Mouse (Mus musculus) neural tube, embryonic 14.5 days (tissue): ENCODE data around the gene Mid2. TPM values are rescaled to one million over a fixed set of nuclear protein-coding genes. Genes with fewer than 3 reads are reported as not detected.

ENCODE experiments used
- ATAC-seq: fragments of 200-750 bp; cut with Nextera tagmentation; 2 replicates; pipeline ENCODE4 v1.8.0; 2017; ENCODE audit warnings: low read depth, mild to moderate bottlenecking, moderate TSS enrichment, moderate library complexity
- H3K27ac ChIP-seq: fragments of 300-500 bp; sonication (generic); 2 replicates; pipeline ENCODE4 v1.5.1; 2014; ENCODE audit warnings: low read depth, mild to moderate bottlenecking, control low read depth, low read length, moderate library complexity, mixed read lengths
- H3K27me3 ChIP-seq: fragments of 300-500 bp; sonication (generic); 2 replicates; pipeline ENCODE4 v1.6.1; 2014; ENCODE audit warnings: low read length; ENCODE audit not compliant: control insufficient read depth, insufficient read depth
- H3K36me3 ChIP-seq: fragments of 300-500 bp; sonication (generic); 2 replicates; pipeline ENCODE4 v1.6.1; 2014; ENCODE audit warnings: low read length, mixed read lengths; ENCODE audit not compliant: control insufficient read depth, insufficient read depth
- H3K4me1 ChIP-seq: fragments of 300-500 bp; sonication (generic); 2 replicates; pipeline ENCODE4 v1.6.1; 2014; ENCODE audit warnings: low read length; ENCODE audit not compliant: control insufficient read depth, insufficient read depth
- H3K4me2 ChIP-seq: fragments of 300-500 bp; sonication (generic); 2 replicates; pipeline ENCODE4 v1.6.1; 2014; ENCODE audit warnings: mild to moderate bottlenecking, low read depth, low read length, control low read depth
- H3K4me3 ChIP-seq: fragments of 300-500 bp; sonication (generic); 2 replicates; pipeline ENCODE4 v1.5.1; 2014; ENCODE audit warnings: low read depth, low read length, control low read depth, mixed read lengths
- H3K9ac ChIP-seq: fragments of 300-500 bp; sonication (generic); replicated peaks from 2 replicates; pipeline ENCODE4 v1.6.1; 2014; ENCODE audit warnings: low read depth, mild to moderate bottlenecking, control low read depth, low read length, mixed read lengths
- H3K9me3 ChIP-seq: fragments of 300-500 bp; sonication (generic); 2 replicates; pipeline ENCODE4 v1.6.1; 2016; ENCODE audit warnings: low read length; ENCODE audit not compliant: control insufficient read depth
- WGBS: fragments of 180-500 bp; shearing (Covaris S2); extraction: QIAGEN DNeasy Blood & Tissue Kit; methylation state at CpG from one replicate; pipeline ENCODE4 v1.1.7; 2014; 5-methylcytosine and 5-hydroxymethylcytosine counted together
- polyA plus RNA-seq: library from polyadenylated mRNA; unstranded; fragments of >200 nt; fragmentation: Nextera tagmentation; extraction: Ambion mirVana; gene quantifications from 2 replicates; pipeline ENCODE4 v1.2.1, GENCODE M21; 2014

The Mid2 gene
- polyA plus RNA-seq = 10.4 and 10.8 TPM in 2 replicates

DNA sequence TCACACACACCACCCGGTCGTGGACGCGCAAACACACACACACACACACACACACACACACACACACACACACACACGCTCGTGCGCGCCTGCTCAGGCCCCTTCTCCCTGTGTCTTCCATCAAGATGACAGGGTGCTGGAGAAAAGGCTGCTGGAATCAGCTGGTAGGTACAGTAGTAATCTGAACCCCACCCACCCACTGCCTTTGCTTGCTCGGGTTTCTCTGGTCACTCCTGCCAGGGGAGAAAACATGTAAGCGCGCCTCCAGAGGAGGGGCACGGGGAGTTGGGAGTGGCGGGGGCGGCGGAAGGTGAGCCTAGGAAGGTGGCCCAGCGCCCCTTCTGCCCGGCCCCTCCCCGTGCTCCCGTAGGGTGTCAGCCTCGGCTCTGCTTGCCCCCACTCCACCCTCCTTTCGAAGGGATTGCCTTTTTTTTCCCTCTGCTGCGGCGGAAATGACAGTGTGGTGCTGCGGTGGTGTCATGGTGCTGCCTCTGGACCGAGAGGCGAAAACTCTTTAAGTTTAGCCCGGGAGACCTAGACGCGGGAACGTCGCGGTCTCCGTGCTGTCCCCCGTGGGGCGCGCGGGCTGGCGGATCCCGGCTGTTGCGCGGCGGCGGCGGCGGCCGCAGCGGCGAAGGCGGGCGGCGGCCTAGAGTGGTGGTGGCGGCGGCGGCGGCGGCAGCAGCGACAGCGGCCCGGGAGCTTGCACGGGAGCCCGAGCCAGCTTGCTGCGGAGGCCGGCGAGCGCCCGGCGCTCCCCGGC, at the start of gene Mid2:
Gene Mid2, plus strand, starts transcription at position 121 of the 763 bp plus-strand sequence.
- Histone ChIP-seq H3K9me3 (no peaks in the 10 kb centered on the region), H3K27me3 (peaks cover 9% of the 10 kb centered on the region), H3K27ac (peak within 1 kb of the TSS; percentile 77; the same call in 1 of the 2 replicates), H3K4me2 (peak within 1 kb of the TSS; percentile 60), H3K4me3 (peak within 1 kb of the TSS; percentile 52), H3K9ac (peak within 1 kb of the TSS; percentile 60), H3K36me3 (no peaks in the 10 kb centered on the region), H3K4me1 (no peaks in the 10 kb centered on the region)
- ATAC-seq = peak; percentile 72
- 13% methylated on average over 50 of the region's 68 CpGs for WGBS

DNA sequence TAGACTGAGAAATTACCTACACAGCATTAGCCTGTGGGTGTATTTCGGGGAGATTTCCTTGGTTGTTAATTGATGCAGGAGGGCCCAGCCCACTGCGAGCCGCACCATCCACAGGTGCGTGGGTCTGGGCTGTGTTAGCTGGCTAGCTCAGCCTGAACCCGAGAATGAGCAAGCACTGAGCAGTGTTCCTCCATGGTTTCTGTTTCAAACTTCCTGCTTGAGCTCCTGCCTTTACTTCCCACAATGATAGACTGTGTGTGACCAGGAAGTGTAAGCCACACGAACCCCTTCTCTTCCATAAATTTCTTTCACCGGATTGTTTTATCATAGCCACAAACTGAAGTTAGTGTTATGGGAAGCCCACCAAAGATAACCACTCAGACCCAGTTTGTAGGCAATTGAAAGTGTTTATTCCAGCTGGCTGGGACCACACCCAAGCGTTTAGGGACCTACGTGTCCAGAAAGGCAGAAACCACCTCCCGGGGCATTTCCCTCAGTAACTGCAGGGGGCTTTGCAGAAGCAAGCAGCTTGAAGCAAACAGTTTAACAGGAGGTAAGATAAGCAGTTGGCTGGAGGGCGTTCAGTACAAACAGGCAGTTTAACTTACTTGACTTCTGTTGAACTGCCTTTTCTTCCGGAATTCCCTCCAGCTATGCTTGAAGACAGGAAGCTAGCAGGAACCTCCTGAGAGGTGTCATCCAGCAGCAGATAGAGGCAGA, 39.4 kb upstream of the Mid2 start:
- Histone ChIP-seq H3K9ac (no peak overlapping the region), H3K36me3 (no peaks in the 10 kb centered on the region), H3K27me3 (no peaks in the 10 kb centered on the region), H3K4me2 (no peak overlapping the region), H3K4me3 (no peak overlapping the region), H3K9me3 (no peaks in the 10 kb centered on the region), H3K27ac (no peak overlapping the region), H3K4me1 (no peaks in the 10 kb centered on the region)
- 71% methylated on average over 12 of the region's 12 CpGs for WGBS
- no peak for ATAC-seq

DNA sequence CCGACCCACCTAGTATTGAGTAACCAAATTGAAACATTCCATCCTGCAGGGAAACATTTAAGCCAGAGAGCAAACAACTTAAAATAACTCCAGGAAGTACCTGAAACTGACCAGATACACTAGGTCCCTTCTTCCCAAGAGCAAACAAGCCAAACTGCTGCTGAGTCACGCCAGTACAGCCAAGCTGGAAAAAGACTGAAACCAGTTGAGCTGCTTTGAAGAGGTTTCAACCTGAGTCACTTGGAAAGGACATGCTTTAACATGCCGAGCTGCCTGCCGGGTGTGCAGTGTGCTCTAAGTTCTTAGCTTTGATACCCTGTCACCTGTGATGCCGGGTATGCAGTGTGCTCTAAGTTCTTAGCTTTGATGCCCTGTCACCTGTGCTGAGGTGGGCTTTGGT, 26.4 kb upstream of the Mid2 start:
- no peak overlapping the region for H3K4me2 ChIP-seq
- no peak for ATAC-seq
- no peaks in the 10 kb centered on the region for H3K4me1 ChIP-seq
- no peak overlapping the region for H3K27ac ChIP-seq
- H3K9me3 ChIP-seq = no peaks in the 10 kb centered on the region
- whole genome bisulfite sequencing = 83% methylated on average over 5 of the region's 5 CpGs
- no peak overlapping the region for H3K4me3 ChIP-seq
- H3K27me3 ChIP-seq = no peaks in the 10 kb centered on the region
- H3K9ac ChIP-seq = no peak overlapping the region
- no peaks in the 10 kb centered on the region for H3K36me3 ChIP-seq

DNA sequence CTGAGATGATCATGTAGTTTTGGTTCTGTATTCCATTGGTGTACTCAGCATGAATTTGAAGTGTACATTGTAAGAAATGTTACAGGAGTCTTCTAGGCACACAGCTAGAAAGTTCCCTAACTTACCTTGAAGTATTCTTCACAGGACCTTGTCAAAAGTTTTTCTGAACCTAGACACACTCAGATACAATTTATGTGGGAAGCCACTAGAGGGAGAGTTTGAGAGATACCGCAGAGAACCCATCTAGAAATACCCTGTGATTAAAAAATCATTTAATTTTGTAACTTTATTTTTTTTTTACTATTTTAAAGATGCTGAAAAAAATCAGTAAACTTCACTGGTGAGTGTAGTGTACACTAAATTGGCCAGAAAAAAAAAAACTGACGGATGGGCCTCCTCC, 24.8 kb upstream of the Mid2 start:
- H3K4me1 ChIP-seq = no peaks in the 10 kb centered on the region
- H3K4me2 ChIP-seq = no peak overlapping the region
- H3K4me3 ChIP-seq = no peak overlapping the region
- no peak for ATAC-seq
- H3K9me3 ChIP-seq = no peaks in the 10 kb centered on the region
- no peaks in the 10 kb centered on the region for H3K27me3 ChIP-seq
- H3K36me3 ChIP-seq = no peaks in the 10 kb centered on the region
- 73% methylated on average over 2 of the region's 2 CpGs for WGBS
- H3K9ac ChIP-seq = no peak overlapping the region
- H3K27ac ChIP-seq = no peak overlapping the region

DNA sequence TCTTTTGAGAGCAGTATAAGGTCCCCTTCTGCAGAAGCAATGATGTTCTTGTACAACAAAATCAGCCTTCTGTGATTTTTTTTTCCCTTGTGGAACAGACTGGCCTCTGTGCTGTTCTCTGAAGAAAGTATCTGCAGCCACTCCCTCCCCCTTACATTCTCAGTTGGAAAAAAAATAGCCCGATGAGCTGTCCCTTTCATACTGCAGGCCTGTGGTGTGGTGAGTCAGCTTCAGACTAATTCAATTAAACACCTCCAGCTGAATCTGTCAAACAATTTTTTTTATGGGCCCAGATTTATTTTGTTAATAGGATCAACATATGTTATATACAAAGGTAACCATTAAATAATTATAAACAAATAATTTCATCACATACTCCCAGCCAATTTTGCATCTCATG, 3.7 kb upstream of the Mid2 start:
- peaks cover 8% of the 10 kb centered on the region; the same call in 1 of the 2 replicates for H3K27me3 ChIP-seq
- no peaks in the 10 kb centered on the region for H3K9me3 ChIP-seq
- no peak overlapping the region for H3K9ac ChIP-seq
- H3K4me3 ChIP-seq = no peak overlapping the region
- H3K4me2 ChIP-seq = no peak overlapping the region
- no peak overlapping the region for H3K27ac ChIP-seq
- 50% methylated on average over 1 of the region's 1 CpGs for WGBS
- no peaks in the 10 kb centered on the region for H3K4me1 ChIP-seq
- ATAC-seq = no peak
- no peaks in the 10 kb centered on the region for H3K36me3 ChIP-seq

DNA sequence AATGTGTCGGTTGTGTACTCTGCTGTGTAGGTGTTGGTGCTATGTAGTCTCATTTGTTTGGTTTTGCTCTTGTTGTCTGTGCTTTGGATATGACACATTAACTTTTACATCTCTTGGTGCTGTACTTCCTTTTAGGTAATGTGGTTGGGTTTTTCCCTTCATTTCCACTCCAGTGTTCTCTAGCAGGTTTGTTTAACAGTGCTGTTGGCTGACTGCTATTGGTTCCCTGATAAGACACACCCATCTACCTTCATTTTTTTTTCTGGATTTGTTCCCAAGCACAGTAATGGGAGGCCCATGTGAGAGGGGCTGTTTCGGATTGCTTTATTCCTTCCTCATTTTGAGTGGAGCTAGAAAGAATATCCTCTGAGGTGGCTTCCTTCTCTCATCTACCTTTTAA, 883 bp upstream of the Mid2 start:
- H3K36me3 ChIP-seq = no peaks in the 10 kb centered on the region
- no peak overlapping the region for H3K9ac ChIP-seq
- H3K27me3 ChIP-seq = peaks cover 8% of the 10 kb centered on the region
- no peak for ATAC-seq
- H3K27ac ChIP-seq = no peak overlapping the region
- WGBS = 84% methylated on average over 2 of the region's 2 CpGs
- no peak overlapping the region for H3K4me2 ChIP-seq
- H3K9me3 ChIP-seq = no peaks in the 10 kb centered on the region
- H3K4me3 ChIP-seq = no peak overlapping the region
- no peaks in the 10 kb centered on the region for H3K4me1 ChIP-seq

DNA sequence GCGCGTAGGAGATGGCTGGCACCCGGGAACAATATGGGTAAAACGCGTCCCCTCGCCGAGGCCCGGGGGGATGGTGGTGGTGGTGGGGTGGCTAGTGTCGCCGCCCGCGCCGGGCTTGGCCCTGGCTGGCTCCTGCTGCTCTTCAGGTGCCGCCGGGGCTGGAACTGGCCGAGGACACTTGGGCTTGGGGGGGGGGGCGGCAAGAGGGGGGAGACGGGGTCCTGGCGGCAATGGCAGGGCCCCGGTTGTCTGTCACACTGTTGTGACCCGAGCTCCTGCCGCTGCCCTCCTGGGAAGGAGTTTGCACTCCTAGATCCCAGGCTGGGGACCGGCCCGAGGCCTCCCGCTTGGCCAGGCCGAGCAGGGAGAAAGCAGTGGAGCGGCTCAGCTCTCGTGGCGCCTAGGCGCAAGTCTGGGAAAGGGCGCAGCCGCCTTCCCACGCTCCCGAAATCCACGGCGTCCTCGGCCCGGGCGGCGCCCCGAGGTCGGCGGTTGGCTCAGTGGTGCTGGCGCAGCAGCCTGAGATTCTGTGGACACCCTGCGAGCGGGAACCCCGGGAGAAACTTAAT, 927 bp downstream of the Mid2 start:
- H3K9ac ChIP-seq = peak overlapping the region; percentile 60
- peak overlapping the region; percentile 77; the same call in 1 of the 2 replicates for H3K27ac ChIP-seq
- ATAC-seq = peak; percentile 71
- WGBS = 23% methylated on average over 35 of the region's 47 CpGs
- no peaks in the 10 kb centered on the region for H3K9me3 ChIP-seq
- peak overlapping the region; percentile 52 for H3K4me3 ChIP-seq
- no peaks in the 10 kb centered on the region for H3K36me3 ChIP-seq
- H3K4me1 ChIP-seq = no peaks in the 10 kb centered on the region
- peaks cover 8% of the 10 kb centered on the region for H3K27me3 ChIP-seq
- peak overlapping the region; percentile 60 for H3K4me2 ChIP-seq

DNA sequence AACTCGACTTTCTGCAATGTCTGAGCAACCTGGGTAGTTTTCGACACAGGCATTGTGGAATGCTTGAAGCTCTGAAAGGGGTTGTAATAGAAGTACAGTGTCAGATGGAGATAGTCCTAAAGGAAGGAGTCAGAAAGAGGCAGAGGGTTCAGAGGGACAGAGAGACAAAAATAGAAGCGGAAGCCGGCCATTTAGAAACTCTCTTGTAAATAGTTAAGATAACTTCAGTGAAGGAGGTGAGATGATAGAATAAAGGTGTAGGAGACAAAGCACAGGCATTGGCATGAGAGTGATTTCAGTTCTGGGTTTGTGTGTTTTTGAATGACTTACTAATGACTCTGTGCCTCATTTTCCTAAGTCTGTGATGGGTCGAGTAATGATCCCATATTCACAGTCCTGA, 11.0 kb downstream of the Mid2 start:
- no peaks in the 10 kb centered on the region for H3K36me3 ChIP-seq
- 80% methylated on average over 5 of the region's 5 CpGs for WGBS
- no peak overlapping the region for H3K4me2 ChIP-seq
- H3K27me3 ChIP-seq = no peaks in the 10 kb centered on the region
- H3K4me1 ChIP-seq = no peaks in the 10 kb centered on the region
- no peaks in the 10 kb centered on the region for H3K9me3 ChIP-seq
- H3K4me3 ChIP-seq = no peak overlapping the region
- no peak overlapping the region for H3K27ac ChIP-seq
- ATAC-seq = no peak
- H3K9ac ChIP-seq = no peak overlapping the region

DNA sequence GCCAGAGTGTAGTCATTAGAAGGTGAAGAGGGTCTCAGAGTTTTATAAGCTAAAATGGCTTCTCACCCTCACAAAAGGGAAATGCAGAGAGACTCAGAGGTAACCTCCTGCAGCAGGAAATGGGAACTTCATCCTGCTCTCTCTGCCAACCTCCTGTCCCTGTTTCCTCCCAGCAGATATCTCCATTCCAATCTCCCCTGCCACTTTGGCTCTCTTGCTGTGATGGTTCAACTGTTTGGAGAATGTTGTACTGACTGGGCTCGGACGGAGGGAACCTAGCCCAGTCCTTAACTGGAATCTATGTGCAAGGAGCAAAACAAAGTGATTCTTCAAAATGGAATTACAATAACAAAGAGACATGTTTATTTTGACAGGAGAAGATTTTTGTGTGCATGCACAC, 23.9 kb downstream of the Mid2 start:
- H3K4me1 ChIP-seq = no peaks in the 10 kb centered on the region
- no peaks in the 10 kb centered on the region for H3K9me3 ChIP-seq
- H3K4me3 ChIP-seq = no peak overlapping the region
- no peaks in the 10 kb centered on the region for H3K27me3 ChIP-seq
- 83% methylated on average over 2 of the region's 2 CpGs for WGBS
- H3K4me2 ChIP-seq = no peak overlapping the region
- H3K27ac ChIP-seq = no peak overlapping the region
- ATAC-seq = no peak
- H3K9ac ChIP-seq = no peak overlapping the region
- H3K36me3 ChIP-seq = no peaks in the 10 kb centered on the region
